Mouse (Mus musculus) heart, adult 2 months (tissue): ENCODE measurements at regions not wholly inside any gene's neighbourhood (a gene's known extent, or its start where the extent isn't known, plus 50 kb on each side); places are given as distances from the start of the nearest gene placed in this dataset.

Experiments used
- CTCF ChIP-seq: fragments of 200-600 bp; IDR thresholded peaks from 2 replicates; pipeline ENCODE4 v1.8.1; 2022; ENCODE audit warnings: antibody characterized with exemption, mild to moderate bottlenecking, moderate library complexity
- EP300 ChIP-seq: fragments of 200-500 bp; IDR thresholded peaks from 2 replicates; pipeline ENCODE4 v1.6.1; 2011; ENCODE audit warnings: low read depth, low read length, control low read depth; ENCODE audit not compliant: insufficient read depth
- POLR2A ChIP-seq: fragments of 200-500 bp; IDR thresholded peaks from 2 replicates; pipeline ENCODE4 v1.6.1; 2011; ENCODE audit warnings: mild to moderate bottlenecking, low read depth, low read length, control low read depth; ENCODE audit not compliant: insufficient read depth

GRCm38 (mm10) chr13:52045349-52045748, 198.9 kb downstream of the Gadd45g start:
- TF ChIP-seq EP300 (no peak), POLR2A (no peak), CTCF (no peak)
